Mouse (Mus musculus) frontal cortex, adult (tissue): ENCODE measurements around the gene Epb41l4b.

Experiments
- ATAC-seq: cut with Nextera tagmentation; 2 replicates; pipeline ENCODE4 v1.9.2; 2017; ENCODE audit warnings: mild to moderate bottlenecking, moderate library complexity, mixed read lengths; ENCODE audit not compliant: low TSS enrichment

The Epb41l4b gene

GRCm38 (mm10) chr4:57143026-57143937 lies at the start of gene Epb41l4b:
Gene Epb41l4b (minus strand): TSS chr4:57143437.
- ATAC-seq: peak; percentile 77

- ATAC-seq: peak; percentile 65
Measured at GRCm38 (mm10) chr4:57191543-57192283, 48.5 kb upstream of the Epb41l4b start.

GRCm38 (mm10) chr4:57189881-57190280 lies 46.6 kb upstream of the Epb41l4b start:
- no peak for ATAC-seq

GRCm38 (mm10) chr4:57186035-57186434 lies 42.8 kb upstream of the Epb41l4b start:
- ATAC-seq: no peak

DNA sequence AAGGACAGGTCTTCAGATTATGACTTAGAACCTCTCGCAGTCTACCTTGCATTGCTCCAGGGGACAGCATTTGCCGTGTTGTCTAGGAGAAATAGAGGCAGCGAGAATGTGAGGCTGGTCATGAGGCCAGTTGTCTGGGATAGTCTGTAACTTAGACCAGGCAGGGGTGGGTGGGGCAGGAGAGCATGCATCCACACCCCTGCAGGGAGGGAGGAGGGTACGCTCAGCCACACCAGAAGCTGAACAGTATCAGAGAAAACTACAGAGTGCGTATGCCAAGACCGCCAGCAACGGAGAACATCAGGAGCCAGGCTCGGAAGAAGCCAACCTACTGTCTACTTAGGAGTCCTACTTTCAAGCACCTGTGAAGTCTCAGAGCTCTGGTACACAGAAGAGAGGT lies 42.2 kb upstream of the Epb41l4b start:
- no peak for ATAC-seq

DNA sequence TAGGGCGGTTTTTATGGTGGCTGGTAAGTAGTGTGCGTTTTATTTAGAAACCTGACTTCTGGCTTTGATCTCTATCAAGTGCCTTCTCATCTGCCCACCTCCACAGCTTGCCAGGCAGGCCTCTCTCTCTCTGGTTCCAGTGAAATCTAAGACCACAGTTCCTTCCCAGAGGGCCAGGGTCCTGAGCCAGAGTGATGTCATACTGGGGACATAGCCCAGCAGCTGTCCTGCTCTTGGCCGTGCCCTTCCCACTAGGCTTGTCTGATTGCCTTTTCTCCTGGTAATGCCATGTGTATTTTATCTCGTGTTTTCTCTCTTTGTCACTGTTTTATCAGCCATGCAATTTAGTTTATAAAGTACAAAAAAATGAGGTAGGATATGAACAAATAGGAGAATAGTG lies 40.3 kb upstream of the Epb41l4b start:
- no peak for ATAC-seq

DNA sequence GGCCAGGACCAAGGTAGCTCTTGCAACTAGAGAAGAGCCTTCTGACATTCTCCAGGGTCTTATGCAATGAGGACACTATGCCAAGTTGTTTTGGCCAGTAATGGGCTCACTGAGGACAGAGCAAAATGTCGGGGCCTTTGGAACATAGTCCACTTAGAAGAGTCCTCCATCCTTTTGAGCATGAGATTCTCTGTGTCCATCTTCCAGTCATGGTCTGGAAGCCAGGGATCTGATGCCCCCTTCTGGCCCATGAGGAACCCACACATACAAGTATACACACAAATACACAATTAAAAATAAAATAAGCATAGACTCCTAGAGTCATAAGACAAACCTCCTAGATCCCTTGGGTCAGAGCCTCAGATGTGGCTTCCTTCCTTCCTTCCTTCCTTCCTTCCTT lies 38.3 kb upstream of the Epb41l4b start:
- ATAC-seq: no peak

DNA sequence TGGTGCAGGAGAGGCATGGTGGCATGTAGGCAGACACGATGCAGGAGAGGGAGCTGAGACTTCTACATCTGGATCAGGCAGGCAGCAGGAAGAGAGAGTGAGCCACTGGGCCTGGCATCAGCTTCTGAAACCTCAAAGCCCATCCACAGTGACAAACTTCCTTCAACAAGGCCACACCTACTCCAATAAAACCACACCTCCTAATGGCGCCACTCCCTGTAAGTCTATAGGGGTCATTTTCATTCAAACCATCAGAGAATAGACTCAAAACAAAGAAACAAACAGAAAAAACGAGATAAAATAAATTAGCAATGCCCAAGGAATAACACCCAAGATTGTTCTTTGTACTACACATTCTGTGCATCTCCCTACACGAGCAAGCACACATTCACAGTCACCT lies 35.6 kb upstream of the Epb41l4b start:
- no peak for ATAC-seq

DNA sequence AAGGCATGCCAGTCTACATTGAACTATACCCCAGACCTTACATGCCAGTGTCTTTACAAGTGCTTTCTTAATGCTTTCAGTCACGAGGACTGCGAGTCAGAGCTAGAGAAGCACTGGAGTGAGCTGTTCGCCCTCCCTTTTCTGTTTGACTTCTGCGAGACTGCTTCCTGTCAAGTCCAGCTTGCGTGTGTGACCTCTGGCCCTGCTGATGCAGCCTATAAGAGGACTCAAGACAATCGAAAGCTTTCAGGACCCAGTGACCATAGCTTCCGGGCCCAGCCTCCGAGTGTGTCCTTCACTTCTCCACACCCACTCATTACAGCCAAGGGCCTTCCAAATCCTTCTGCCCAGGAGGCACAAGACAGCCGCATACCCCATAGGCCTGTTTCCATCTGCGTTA lies 32.1 kb upstream of the Epb41l4b start:
- no peak for ATAC-seq

- no peak for ATAC-seq
Measured at GRCm38 (mm10) chr4:57172861-57173260, 29.6 kb upstream of the Epb41l4b start.

- peak; percentile 62 for ATAC-seq
Measured at GRCm38 (mm10) chr4:57171817-57172216, 28.6 kb upstream of the Epb41l4b start.

GRCm38 (mm10) chr4:57168680-57169079 lies 25.4 kb upstream of the Epb41l4b start:
- no peak for ATAC-seq

DNA sequence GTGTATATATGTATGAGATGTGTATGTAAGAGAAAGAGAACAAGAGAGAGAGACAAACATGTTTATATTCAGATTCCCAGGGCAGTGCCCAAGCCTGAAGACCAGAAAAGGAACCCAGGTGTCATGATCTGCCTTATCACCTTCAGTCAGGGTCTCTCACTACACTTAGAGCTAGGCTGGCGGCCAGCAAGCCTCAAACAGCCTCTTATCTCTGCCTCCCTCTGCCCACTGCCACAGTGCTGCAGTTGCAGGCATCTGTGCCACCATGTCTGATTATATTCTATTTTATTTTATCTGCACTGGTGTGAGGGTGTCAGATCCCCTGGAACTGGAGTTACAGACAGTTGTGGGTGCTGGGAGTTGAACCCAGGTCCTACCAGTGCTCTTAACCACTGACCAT lies 25.0 kb upstream of the Epb41l4b start:
- ATAC-seq: no peak

DNA sequence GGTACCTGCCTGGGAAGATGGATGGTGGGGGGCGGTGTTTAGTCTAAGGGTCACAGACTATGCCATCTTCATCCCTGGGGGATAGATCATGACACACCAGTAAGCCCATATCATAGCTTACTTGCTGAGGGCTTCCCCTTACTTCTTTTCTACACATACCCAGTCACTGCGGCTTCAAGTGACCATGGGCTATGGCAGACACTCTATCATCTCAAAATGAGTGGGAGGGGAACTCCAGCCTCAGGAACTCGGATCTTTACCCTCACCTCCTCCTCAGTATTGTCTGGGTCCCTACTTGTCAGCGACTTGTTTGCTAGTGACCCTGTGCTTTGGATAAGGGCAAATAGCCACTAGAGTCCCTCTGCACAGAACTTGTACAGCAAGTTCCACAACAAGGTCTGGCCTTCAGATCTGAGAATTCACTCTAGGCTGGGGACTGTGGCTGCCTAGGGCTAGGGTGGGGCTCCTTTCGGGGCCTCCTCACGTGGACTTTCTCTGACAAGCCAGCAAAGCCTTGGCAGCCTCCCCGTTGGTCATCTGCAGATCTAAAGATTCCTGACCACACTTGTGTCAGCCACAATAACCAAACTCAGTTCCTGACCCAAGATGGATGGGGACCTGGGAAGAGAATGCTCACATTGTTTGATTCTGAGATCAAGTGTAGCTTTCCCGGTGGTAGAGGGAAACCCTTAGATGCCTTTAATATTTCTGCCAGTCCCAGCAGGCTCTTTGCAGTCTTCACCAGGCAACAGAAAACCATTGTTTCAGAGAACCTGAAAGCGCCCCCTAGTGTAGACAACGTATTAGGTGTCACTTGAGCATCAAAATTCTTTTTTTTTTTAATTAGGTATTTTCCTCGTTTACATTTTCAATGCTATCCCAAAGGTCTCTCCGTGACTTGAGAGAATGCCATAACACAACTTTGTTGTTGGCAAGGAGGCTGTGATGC lies 24.0 kb upstream of the Epb41l4b start:
- peak; percentile 62; the same call in 1 of the 2 replicates for ATAC-seq

- ATAC-seq: no peak
Measured at GRCm38 (mm10) chr4:57165654-57166053, 22.4 kb upstream of the Epb41l4b start.

DNA sequence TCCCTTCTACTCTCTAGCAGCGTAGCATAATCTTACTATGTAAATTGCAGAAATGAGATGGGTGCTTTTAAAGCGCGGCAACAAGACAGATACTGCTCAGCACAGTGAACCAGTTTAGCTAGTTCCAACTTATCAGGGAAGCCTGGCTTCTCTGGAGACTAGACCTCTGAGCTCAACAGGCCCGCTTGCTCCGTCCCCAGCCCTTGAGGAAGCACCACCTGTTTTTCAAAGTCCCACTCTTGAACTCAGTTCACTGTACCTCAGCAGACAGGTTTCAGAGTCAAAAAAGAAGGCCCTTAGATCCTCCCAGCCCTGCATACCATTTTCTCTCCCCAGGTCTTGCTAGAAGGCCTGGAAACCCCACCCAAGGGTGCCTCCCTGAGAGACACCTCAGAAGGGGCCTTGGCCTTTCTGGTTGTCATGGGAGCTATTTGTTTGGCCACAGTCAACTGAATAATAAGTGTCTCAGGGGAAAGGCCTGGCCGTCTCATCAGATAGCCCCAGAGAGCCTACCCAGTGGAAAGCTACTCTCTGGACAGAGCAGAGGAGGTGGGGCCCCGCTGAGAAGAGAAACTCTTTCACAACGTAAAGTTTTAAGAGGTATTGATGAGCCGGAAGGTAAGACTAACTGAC lies 21.5 kb upstream of the Epb41l4b start:
- no peak for ATAC-seq

DNA sequence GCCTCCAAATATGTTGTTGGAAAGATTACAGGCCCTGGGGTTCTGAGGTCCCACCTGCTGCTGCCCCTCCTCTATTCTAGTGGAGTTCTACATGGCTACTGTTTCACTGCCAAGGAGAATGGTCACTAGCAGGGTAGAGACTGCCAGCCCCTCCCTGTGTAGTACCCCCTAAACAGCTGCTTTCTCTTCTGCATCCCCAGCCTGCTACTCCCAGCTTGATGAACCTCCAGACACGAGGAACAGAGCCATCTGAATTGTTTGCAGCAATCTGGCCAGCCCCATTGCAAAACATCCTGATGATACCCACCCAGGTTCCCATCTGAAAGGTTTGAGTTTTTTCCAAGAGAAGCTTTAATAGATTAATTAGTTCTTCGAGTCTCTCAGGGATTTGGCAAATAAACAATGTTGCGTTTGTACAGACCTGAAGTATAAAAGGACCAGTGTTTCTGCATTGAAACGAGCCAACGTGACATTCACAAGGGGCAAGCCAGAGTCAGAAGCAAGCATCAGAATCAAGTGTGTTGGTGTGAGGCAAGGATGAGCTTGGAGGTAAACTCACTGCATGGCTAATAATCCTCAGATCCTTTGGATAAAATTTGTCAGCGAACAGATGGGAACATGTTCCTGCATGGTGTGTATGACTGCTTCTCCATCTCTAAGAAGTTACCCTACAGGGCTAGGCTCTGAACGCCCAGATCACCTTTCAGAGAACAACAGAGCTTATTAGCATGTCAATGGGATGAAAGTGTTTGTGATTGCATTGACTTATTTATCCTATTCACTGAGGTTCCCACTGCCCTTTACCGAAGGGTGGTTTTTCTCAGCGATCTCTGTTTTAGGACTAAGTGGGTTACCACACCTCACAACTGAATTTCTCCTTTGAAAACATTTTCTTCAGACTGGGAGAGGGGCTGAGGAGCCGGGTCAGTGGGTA lies 19.8 kb upstream of the Epb41l4b start:
- ATAC-seq: no peak

DNA sequence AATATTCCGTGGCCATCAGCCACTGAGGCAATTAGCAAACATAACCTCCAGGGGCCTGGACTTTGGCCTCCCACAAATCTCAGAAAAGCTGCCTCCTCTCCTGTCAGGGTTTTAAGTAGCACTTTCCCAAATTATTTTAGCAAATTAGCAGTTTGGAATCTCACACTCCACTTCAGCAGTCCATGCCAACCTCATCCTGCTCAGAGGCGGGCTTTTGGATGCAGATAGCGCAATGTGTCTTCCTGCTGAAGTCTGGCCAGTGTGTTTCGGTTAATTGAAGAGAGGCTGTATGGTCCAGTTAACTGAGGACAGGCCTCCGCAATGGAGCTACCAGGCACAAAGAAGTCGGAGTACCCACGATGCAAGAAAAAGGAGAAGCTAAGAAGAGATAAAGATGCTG lies 17.3 kb upstream of the Epb41l4b start:
- ATAC-seq: peak; percentile 34; the same call in 1 of the 2 replicates

- ATAC-seq: no peak
Measured at GRCm38 (mm10) chr4:57156549-57157169, 13.4 kb upstream of the Epb41l4b start.

DNA sequence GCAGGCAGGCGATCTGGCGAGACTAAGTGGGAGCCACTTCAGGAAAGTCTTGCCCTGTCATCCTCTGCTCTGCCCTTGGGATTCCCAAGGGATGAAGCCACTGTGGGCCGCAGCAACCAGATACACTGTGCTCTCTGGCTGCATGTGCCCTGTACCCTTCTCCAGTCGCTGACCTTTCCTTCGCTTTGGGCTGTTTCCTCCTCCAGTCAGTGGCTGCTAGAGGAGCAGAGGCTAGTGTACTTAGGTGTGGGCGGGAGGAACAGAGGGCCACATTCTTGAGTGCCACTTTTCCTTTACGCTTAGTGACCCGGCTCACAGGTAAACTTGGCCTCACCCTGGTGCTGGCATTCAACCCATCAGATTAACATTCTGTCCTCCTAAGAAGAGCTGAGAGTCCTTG lies 10.6 kb upstream of the Epb41l4b start:
- ATAC-seq: no peak
